Mouse (Mus musculus): Measurements from ENCODE around the gene Anks1b.
"Not testable (repeated sequence)": the region's sequence is repeated elsewhere in the genome, so short reads cannot be mapped to it uniquely, and the experiment has no call there.

Gene Anks1b

DNA sequence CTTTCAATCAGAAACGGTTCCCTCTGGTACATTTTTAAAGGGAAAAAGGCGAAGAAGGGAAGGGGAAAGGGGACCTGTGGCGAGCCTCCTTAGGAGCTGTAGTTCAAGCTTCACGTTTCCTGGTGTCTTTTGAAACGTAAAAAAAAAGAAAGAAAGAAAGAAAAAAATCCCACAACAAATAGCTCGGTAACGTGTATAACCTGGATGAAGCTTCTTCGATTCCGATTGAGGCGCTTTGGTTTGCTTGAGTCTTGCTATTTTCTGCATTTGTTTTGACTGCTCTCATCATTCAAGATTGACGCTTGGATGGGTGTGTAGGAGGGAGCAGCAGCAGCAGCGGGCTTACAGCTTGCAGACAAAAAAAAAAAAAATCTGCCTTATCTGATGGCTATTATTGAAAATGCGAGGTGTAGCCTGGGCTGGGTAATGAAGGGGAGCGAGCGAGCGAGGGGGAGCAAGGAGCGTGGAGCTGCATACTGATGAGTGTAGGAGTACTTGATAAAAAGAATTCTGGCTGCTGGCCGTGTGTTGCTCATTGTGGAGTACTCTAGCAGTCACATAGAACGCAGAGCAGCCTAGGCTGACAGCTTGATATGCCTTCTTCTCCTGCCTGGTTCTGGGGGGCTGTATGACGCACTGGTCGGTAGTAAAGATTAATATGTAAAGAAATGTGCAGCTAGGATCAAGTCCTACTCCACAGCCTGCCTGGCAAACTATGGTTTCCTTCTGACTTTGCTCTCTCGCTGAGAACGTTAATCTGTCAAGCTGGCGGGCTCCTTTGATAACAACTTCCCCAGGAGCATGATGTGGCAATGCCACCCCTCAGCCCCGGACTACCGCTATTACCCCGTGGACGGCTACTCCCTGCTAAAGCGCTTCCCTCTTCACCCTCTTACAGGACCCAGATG lies 703.1 kb downstream of the Anks1b start:
- DNase-seq (ENCODE audit: low spot score in 2 of 2): peak; percentile 67 to 72

GRCm38 (mm10) chr10:90577099-90577461 lies 703.8 kb downstream of the Anks1b start:
- no peak for DNase-seq (ENCODE audit: low spot score in 2 of 2)

DNA sequence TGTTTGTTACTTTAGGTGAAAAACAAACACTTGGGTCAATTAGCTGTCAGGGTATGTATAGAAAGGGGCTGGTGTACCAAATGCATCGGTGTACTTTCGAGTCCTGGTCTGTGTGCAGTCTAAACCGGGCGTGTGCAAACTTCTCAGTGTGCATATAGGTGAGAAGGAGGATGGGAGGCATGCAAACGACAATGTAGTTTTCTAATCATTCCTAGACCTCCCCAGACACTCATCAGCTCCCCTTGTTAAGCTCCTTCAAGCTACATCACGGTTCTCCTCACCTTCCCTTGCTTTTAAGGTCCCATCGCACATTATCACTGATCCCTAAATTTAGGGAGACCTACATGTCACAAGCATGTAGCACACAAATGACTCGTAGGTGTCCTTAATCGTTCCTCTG lies 704.5 kb downstream of the Anks1b start:
- no peak for DNase-seq (ENCODE audit: low spot score in 2 of 2)

- DNase-seq (ENCODE audit: low spot score in 2 of 2): no peak
These were observed 706.7 kb downstream of the Anks1b start for GRCm38 (mm10) chr10:90579970-90580369.

DNA sequence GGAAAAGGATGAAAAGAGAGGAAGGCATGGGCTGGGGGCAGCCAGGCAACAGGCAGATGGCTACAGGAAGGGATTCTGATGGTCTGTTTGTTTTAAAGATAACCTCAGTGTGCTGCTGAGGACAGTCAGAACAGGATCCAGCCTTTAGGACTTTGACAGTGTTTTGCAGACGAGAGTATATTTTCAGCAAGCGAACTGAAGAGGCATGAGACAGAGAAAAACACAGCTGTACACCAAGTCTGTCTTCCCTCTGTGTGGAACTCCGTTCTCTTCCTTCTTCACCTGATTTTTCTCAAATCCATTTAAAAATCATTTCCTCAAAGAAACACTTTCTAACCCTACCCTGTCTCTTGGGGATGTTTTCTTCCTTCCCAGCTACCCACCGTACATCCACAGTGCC lies 710.7 kb downstream of the Anks1b start:
- no peak for DNase-seq (ENCODE audit: low spot score in 2 of 2)

GRCm38 (mm10) chr10:90596142-90596541 lies 722.8 kb downstream of the Anks1b start:
- DNase-seq (ENCODE audit: low spot score in 2 of 2): peak; percentile 57 to 76

DNA sequence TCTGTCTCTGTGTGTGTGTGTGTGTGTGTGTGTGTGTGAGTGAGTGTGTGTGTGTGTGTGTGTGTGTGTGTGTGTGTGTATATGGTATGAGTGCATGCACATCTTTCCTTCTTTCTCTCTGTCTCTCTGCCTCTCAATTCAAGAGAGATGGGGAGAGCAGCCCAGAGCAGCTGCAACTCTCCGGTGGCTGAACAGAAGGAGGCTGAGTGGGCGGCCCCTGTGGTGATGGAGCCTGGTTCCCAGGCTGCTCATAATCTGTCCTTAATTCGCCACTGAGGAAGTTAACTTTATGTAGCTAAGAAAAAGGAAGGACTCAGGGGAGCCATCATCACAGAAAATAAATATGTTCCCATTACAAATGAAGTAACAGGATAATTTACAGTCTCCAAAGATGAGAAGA lies 723.3 kb downstream of the Anks1b start:
- peak in 1 of 2 experiments; percentile 32 for DNase-seq (ENCODE audit: low spot score in 2 of 2)

- no peak for DNase-seq (ENCODE audit: low spot score in 2 of 2)
These were observed 725.8 kb downstream of the Anks1b start for GRCm38 (mm10) chr10:90599149-90599548.

DNA sequence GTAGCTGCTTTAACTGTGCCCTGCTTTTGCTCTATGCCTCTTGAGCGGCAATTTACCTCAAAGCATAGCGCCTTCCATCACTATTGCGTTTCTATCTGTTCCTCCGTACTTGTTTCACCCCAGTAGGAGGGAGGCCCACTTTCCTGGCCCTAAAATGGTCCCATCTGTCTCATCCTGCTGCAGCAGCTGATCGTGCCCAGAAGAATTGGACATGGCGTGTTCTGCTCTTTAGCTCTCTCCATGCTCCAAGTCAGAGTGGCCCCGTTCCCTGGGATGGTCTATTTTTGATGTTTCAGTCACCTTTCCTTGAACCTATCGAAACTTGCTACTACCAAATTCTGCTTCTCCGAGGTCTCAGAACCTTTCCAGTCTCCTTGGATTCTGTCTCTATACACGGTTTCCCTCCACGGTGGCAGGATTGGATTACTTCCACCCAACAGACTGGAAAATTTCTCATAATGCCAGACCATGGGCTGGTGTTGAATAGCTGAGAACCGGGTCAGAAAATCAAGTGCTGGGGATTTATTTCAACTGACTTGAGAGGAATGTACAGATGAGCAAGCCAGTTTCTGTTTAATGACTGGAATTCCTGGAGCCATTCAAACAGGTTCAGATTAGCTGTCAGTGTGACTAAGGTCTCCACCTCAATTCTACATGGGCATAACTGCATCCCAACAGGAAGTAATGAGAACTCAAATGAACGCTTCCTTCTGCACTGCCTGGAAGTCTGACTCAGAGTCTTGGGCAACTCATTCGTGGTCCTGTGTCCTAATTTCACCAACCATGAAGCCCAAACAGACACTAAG lies 726.6 kb downstream of the Anks1b start:
- DNase-seq (ENCODE audit: low spot score in 2 of 2): no peak

GRCm38 (mm10) chr10:90607586-90607985 lies 734.3 kb downstream of the Anks1b start:
- DNase-seq (ENCODE audit: low spot score in 2 of 2): no peak

DNA sequence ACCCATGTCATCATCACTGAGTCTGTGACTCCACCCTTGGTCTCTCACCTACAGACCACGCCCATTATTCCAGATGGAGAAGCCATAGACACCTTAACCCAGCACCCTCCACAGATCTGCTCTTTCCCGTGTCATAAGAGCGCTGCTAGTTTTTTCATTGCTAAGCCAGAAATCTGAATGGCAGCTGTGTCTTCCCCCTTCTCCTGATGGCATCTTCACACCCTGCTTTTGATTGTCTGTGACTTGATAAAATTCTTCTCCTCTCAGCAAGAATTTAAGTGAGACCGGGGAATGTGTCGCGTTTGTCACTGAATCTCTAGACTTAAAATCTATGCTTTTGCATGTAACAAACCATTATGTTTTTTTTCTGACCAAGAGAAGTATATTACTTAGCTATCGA lies 736.1 kb downstream of the Anks1b start:
- no peak for DNase-seq (ENCODE audit: low spot score in 2 of 2)

DNA sequence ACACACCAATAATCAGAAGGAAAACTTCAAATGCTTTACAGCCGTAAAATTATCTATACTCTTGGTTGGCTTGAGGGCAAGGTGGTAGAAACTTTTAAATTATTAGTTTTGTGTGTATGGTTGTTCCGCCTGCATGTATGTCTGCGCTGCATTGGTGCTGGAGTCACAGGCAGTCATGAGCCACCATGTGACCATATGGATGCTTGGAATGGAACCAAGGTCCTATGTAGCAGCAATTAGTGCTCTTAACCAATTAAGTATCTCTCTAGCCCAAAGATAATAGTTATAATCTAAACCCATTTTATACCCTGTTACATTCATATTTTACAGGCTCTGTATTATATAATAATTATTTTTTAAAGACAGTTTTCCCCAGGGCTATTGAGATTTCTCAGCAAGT lies 739.7 kb downstream of the Anks1b start:
- no peak for DNase-seq (ENCODE audit: low spot score in 2 of 2)

GRCm38 (mm10) chr10:90615196-90615595 lies 741.9 kb downstream of the Anks1b start:
- DNase-seq (ENCODE audit: low spot score in 2 of 2): no peak

- no peak for DNase-seq (ENCODE audit: low spot score in 2 of 2)
These were observed 743.3 kb downstream of the Anks1b start for GRCm38 (mm10) chr10:90616622-90617021.

- no peak for DNase-seq (ENCODE audit: low spot score in 2 of 2)
These were observed 744.5 kb downstream of the Anks1b start for GRCm38 (mm10) chr10:90617664-90618296.

GRCm38 (mm10) chr10:90627532-90627931 lies 754.2 kb downstream of the Anks1b start:
- no peak for DNase-seq (ENCODE audit: low spot score in 2 of 2)

DNA sequence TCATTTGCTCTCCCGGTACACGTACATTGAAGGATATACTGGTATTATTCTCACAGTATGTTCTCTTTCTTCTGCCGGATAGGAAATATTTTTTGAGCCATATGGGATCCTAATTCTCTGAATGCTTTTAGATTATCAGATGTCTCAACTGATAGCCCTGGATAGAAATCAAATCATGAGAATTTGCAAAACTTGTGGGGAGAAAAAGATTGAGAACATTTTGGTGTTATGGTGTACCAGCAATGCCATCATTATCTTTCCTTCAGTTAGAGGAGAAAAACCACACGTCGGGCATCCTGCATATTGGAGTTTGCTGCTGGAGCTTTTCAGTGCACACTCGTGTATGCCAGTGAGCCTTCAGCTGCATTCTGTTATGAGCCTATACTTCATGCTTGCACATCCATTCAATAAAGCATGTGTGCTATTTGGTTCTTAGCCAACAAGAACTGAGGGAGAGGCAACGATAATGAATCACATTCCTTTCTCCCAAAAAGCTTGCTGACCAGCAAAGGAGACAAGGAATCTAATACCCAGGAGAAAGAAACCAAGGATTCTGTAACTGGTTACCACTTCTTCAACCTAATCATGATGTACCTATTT lies 756.9 kb downstream of the Anks1b start:
- DNase-seq (ENCODE audit: low spot score in 2 of 2): no peak

GRCm38 (mm10) chr10:90630794-90631193 lies 757.5 kb downstream of the Anks1b start:
- DNase-seq (ENCODE audit: low spot score in 2 of 2): not testable (repeated sequence)

DNA sequence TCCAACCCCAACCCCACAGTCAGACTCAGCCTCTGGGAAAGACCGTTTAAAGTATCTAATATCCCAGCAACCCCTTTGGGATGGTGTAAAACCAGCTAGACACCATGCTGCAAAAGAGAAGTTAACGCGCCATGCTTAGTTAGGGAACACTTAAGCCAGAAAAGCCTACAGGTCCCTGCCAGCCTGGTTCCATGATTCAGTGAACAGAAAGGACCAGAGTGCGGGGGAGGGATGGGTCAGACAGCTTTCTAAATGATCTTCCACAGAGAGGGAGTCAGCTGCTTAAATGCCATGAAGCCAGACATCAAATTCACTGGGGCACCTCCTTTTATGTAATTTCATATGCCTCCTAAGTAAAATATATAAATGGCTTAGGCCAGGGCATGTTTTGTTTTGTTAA lies 764.0 kb downstream of the Anks1b start:
- DNase-seq (ENCODE audit: low spot score in 2 of 2): no peak

DNA sequence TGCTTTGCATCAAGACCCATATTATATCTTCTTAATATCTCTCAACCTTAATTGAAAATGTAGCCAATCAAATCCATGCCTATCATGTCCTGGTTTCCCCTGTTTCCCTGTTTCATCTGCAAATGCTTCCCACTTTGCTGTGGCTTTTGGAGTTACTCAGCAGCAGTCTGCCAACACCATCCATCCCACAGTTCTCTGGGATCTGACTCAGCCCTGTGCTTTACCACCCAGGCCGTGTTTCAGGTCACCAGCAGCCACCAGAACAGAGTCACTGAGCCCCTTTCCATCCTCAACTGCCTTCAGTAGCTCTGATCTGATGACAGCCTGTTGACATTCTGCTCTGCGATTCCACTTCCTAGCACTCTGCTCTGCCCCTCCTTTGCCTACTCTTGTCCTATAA lies 776.4 kb downstream of the Anks1b start:
- DNase-seq (ENCODE audit: low spot score in 2 of 2): no peak

GRCm38 (mm10) chr10:90657416-90658120 lies 784.3 kb downstream of the Anks1b start:
- no peak for DNase-seq (ENCODE audit: low spot score in 2 of 2)

Data from frontal cortex, postnatal 10 days (tissue).